Mouse (Mus musculus) CH12.LX (cell line): Measurements from ENCODE around the gene Kdm8. TPM values are rescaled to one million over a fixed set of nuclear protein-coding genes. Genes with fewer than 3 reads are reported as not detected.

Source experiments
- DNase-seq: peaks from one replicate; pipeline ENCODE4 v3.0.0-alpha.2; 2013; ENCODE audit errors: extremely low read depth
- H3K27ac ChIP-seq: 2 replicates; pipeline ENCODE4 v1.5.1; 2012; ENCODE audit warnings: low read depth, mild to moderate bottlenecking, control low read depth, moderate library complexity; ENCODE audit not compliant: insufficient read depth
- H3K27me3 ChIP-seq: replicated peaks from 2 replicates; pipeline ENCODE3; 2012; ENCODE audit warnings: inconsistent platforms
- H3K36me3 ChIP-seq, 2 experiments: replicated peaks in 1 of 2; 2 replicates each; pipeline versions ENCODE3 to v1.6.1; 2012; ENCODE audit warnings: inconsistent platforms in 1 of 2, low read length in 1 of 2, mild to moderate bottlenecking in 1 of 2, mixed read lengths in 1 of 2, moderate library complexity in 1 of 2; ENCODE audit not compliant: control insufficient read depth in 1 of 2, insufficient read depth in 1 of 2
- H3K4me1 ChIP-seq, 2 experiments: 2 replicates each; pipeline ENCODE4 v1.6.1; 2012; ENCODE audit warnings: inconsistent platforms in 1 of 2, moderate library complexity in 1 of 2; ENCODE audit not compliant: insufficient read depth in 2 of 2, control insufficient read depth in 1 of 2
- H3K4me2 ChIP-seq: 2 replicates; pipeline ENCODE4 v1.6.1; 2012; ENCODE audit warnings: low read depth, mild to moderate bottlenecking, control low read depth; ENCODE audit not compliant: poor library complexity, insufficient read depth, severe bottlenecking
- H3K4me3 ChIP-seq, 3 experiments: fragments of 150-350 bp in 1 of 3; sonication (generic) in 1 of 3; replicated peaks in 1 of 3; 2 replicates each; pipeline versions ENCODE3 to v1.5.1; 2011 to 2012; ENCODE audit warnings: low read depth in 2 of 3, low read length in 2 of 3, mild to moderate bottlenecking in 2 of 3, moderate library complexity in 2 of 3, control low read depth in 1 of 3, improper control_type of control experiment in 1 of 3, inconsistent platforms in 1 of 3, mixed read lengths in 1 of 3; ENCODE audit not compliant: poor library complexity in 1 of 3
- H3K79me2 ChIP-seq: replicated peaks from 2 replicates; pipeline ENCODE4 v1.6.1; 2012; ENCODE audit warnings: mild to moderate bottlenecking, moderate library complexity; ENCODE audit not compliant: control insufficient read depth, poor library complexity, insufficient read depth, severe bottlenecking; ENCODE audit errors: extremely low read depth
- H3K9ac ChIP-seq: 2 replicates; pipeline ENCODE4 v1.6.1; 2012; ENCODE audit warnings: low read depth, mild to moderate bottlenecking, control low read depth, moderate library complexity; ENCODE audit not compliant: insufficient read depth
- H3K9me3 ChIP-seq: replicated peaks from 2 replicates; pipeline ENCODE3; 2012; ENCODE audit warnings: low read length, inconsistent platforms, mixed read lengths
- CTCF ChIP-seq, 2 experiments: IDR thresholded peaks in 1 of 2; conservative IDR thresholded peaks in 1 of 2; 2 replicates each; pipeline ENCODE4 v1.5.1; 2011 to 2012; ENCODE audit warnings: low read depth in 2 of 2, low read length in 2 of 2, improper control_type of control experiment in 1 of 2, inconsistent platforms in 1 of 2, mild to moderate bottlenecking in 1 of 2, moderate library complexity in 1 of 2
- E2F4 ChIP-seq: IDR thresholded peaks from 2 replicates; pipeline ENCODE4 v1.6.1; 2011; ENCODE audit warnings: low read depth, low read length, improper control_type of control experiment; ENCODE audit not compliant: insufficient replicate concordance
- ELF1 ChIP-seq: IDR thresholded peaks from 2 replicates; pipeline ENCODE4 v1.6.1; 2014; ENCODE audit warnings: low read depth, mild to moderate bottlenecking, inconsistent platforms, low read length, improper control_type of control experiment
- ETS1 ChIP-seq: conservative IDR thresholded peaks from 2 replicates; pipeline ENCODE4 v1.6.1; 2012; ENCODE audit warnings: low read depth, mild to moderate bottlenecking, inconsistent platforms, low read length, improper control_type of control experiment, moderate library complexity
- JUN ChIP-seq: IDR thresholded peaks from 2 replicates; pipeline ENCODE4 v1.6.1; 2011; ENCODE audit warnings: low read depth, mild to moderate bottlenecking, low read length, improper control_type of control experiment, moderate library complexity; ENCODE audit not compliant: insufficient read depth
- NELFE ChIP-seq: IDR thresholded peaks from 2 replicates; pipeline ENCODE4 v1.6.1; 2011; ENCODE audit warnings: low read depth, low read length, improper control_type of control experiment
- NRF1 ChIP-seq: IDR thresholded peaks from 2 replicates; pipeline ENCODE4 v1.6.1; 2014; ENCODE audit warnings: low read depth, mild to moderate bottlenecking, inconsistent platforms, low read length, improper control_type of control experiment, moderate library complexity
- PAX5 ChIP-seq: IDR thresholded peaks from 2 replicates; pipeline ENCODE4 v1.6.1; 2012; ENCODE audit warnings: low read length, inconsistent platforms, mixed read lengths
- RCOR1 ChIP-seq: conservative IDR thresholded peaks from 2 replicates; pipeline ENCODE4 v1.6.1; 2012; ENCODE audit warnings: low read depth, mild to moderate bottlenecking, inconsistent platforms, low read length, improper control_type of control experiment
- SMC3 ChIP-seq: IDR thresholded peaks from 2 replicates; pipeline ENCODE4 v1.6.1; 2011; ENCODE audit warnings: low read depth, low read length, improper control_type of control experiment
- USF2 ChIP-seq: conservative IDR thresholded peaks from 2 replicates; pipeline ENCODE4 v1.6.1; 2011; ENCODE audit warnings: low read depth, low read length, improper control_type of control experiment
- ZC3H11A ChIP-seq: IDR thresholded peaks from 2 replicates; pipeline ENCODE4 v1.6.1; 2012; ENCODE audit warnings: low read depth, mild to moderate bottlenecking, inconsistent platforms, low read length, improper control_type of control experiment
- dilution Hi-C: fragments of 300-500 bp; cut with MboI; formaldehyde crosslinking; loops from 2 replicates; pipeline ENCODE4 v1.14.3; 2020; ENCODE audit warnings: low sequenced_read_pairs; ENCODE audit not compliant: extremely low pct_unique_long_range_greater_than_20kb, extremely low pct_ligation_motif_present
- in situ Hi-C: fragments of 300-500 bp; cut with MboI; formaldehyde crosslinking; loops from 3 replicates; pipeline ENCODE4 v1.14.3; 2019; ENCODE audit warnings: low sequenced_read_pairs, low pct_ligation_motif_present, low pct_unique_long_range_greater_than_20kb, mixed read lengths
- polyA plus RNA-seq: library from polyadenylated mRNA; unstranded; fragments of >175 nt; gene quantifications from 2 replicates; pipeline ENCODE4 v1.2.1, GENCODE M21; 2012; ENCODE audit warnings: low read depth; ENCODE audit not compliant: insufficient read length
- total RNA-seq, 2 experiments: library from RNA; depleted of rRNA; stranded (reverse); fragments of 300-350 nt in 1 of 2; fragments of >200 nt in 1 of 2; gene quantifications; 2 replicates each; pipeline ENCODE4 v1.2.3; 2012 to 2014

Gene Kdm8
- total and polyA plus RNA-seq, 3 experiments = 5.0 to 8.7 (median 6.6) TPM

DNA sequence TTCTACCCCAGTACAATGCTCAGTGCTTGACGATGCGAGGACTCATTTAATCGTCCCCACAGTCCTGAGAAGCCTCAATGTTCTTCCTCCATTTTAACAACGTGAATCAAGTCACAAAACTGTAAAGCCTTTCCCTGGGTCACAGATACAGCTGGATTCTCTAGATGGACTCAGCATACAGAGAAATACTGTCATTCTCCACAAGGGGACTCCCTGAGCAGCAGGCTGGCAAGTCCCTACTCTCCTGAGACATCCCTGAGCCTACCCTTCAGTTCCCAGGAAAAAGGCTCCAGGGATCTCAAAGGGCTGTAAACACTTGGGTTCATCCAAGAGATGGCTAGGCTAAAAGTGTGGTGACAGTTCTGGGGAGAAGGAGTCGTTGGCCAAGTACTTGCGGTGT is 37.3 kb upstream of the Kdm8 start:
- Histone ChIP-seq H3K4me2 (no peak overlapping the region), H3K4me1 (no peaks in the 10 kb centered on the region), H3K27ac (no peak overlapping the region), H3K36me3 (no peaks in the 10 kb centered on the region), H3K27me3 (peaks cover 87% of the 10 kb centered on the region), H3K4me3 (no peak overlapping the region), H3K9me3 (peaks cover 10% of the 10 kb centered on the region), H3K79me2 (no peaks in the 10 kb centered on the region), H3K9ac (no peak overlapping the region)
- in situ Hi-C loops = no loop called here
- dilution Hi-C loops = no loop called here
- TF ChIP-seq SMC3 (peak; percentile 6; the same call in 1 of the 2 replicates), ZC3H11A (no peak), ELF1 (no peak), CTCF (conservative IDR thresholded peaks at IDR 0.05 in 1 of 2, IDR thresholded peaks at IDR 0.05 in 1 of 2; ENCODE audit: low read depth in 2 of 2, low read length in 2 of 2) (peak; percentile 33 to 35; a peak in 3 of 4 replicates), PAX5 (no peak), RCOR1 (no peak)
- DNase-seq = no peak

- DNase-seq = no peak
- dilution Hi-C loops = no loop called here
Measured at GRCm38 (mm10) chr7:125415087-125415486, 29.4 kb upstream of the Kdm8 start.

DNA sequence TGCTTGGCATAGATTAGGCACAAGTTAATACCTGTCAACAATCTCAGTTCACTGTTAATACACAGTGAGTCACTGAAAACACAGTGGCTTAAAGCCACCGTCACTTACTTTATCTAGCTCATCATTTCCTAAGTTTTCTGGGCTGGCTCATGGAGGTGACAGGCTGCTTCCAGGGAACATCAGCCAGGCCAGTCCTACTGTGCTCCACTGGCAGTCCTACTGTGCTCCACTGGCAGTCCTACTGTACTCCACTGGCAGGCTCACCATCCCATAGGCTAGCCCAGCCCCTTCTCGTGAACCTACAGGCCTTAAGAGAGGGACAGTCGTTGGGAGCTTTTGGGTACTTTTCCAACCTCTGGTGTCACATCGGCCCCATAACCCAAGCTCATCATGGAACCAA is 28.7 kb upstream of the Kdm8 start:
- Histone ChIP-seq H3K27ac (no peak overlapping the region), H3K4me1 (peaks cover 0 to 5% of the 10 kb centered on the region in 2 experiments; a peak in 2 of 4 replicates), H3K36me3 (no peaks in the 10 kb centered on the region), H3K4me2 (no peak overlapping the region), H3K9ac (no peak overlapping the region), H3K4me3 (no peak overlapping the region), H3K27me3 (peaks cover 87% of the 10 kb centered on the region), H3K9me3 (no peaks in the 10 kb centered on the region), H3K79me2 (no peaks in the 10 kb centered on the region)
- dilution Hi-C loops (no loop called here), in situ Hi-C loops (no loop called here)
- no peak for TF ChIP-seq JUN
- DNase-seq = no peak

More at GRCm38 (mm10) chr7:125415087-125415486, 29.4 kb upstream of the Kdm8 start:
- H3K27ac ChIP-seq = no peak overlapping the region
- H3K36me3 ChIP-seq = no peaks in the 10 kb centered on the region
- in situ Hi-C loops = no loop called here
- no peak overlapping the region for H3K4me2 ChIP-seq
- no peak overlapping the region for H3K4me3 ChIP-seq
- H3K9ac ChIP-seq = no peak overlapping the region
- H3K79me2 ChIP-seq = no peaks in the 10 kb centered on the region
- no peaks in the 10 kb centered on the region for H3K4me1 ChIP-seq
- H3K27me3 ChIP-seq = peaks cover 91% of the 10 kb centered on the region
- no peak for TF ChIP-seq NELFE
- TF ChIP-seq RCOR1 = no peak
- TF ChIP-seq E2F4 = no peak
- TF ChIP-seq NRF1 = no peak
- no peak for TF ChIP-seq ETS1
- no peak for TF ChIP-seq USF2
- no peak for TF ChIP-seq ZC3H11A
- no peak for TF ChIP-seq PAX5
- TF ChIP-seq SMC3 = no peak
- H3K9me3 ChIP-seq = peaks cover 2% of the 10 kb centered on the region
